Mouse (Mus musculus): ENCODE measurements around the gene Col3a1. TPM values are rescaled to one million over a fixed set of nuclear protein-coding genes. Genes with fewer than 3 reads are reported as not detected.

The Col3a1 gene
- polyA plus RNA-seq, 1 experiment from 2014 or later, result 1,953 TPM

Small RNAs within 50 kb of the gene (microRNA-seq; reads per million reads assigned to microRNA genes)
- not detected for gene Gm47302

Other genes with a start within 250 kb of the Col3a1 start
- 91.0 and 95.4 TPM in 2 replicates for gene Col5a2, start 191.7 kb downstream of the Col3a1 start, polyA plus RNA-seq (2015; fragmentation: Nextera tagmentation; extraction: Ambion mirVana)

All from stomach, embryonic 15.5 days (tissue).